In the genomic region with DNA sequence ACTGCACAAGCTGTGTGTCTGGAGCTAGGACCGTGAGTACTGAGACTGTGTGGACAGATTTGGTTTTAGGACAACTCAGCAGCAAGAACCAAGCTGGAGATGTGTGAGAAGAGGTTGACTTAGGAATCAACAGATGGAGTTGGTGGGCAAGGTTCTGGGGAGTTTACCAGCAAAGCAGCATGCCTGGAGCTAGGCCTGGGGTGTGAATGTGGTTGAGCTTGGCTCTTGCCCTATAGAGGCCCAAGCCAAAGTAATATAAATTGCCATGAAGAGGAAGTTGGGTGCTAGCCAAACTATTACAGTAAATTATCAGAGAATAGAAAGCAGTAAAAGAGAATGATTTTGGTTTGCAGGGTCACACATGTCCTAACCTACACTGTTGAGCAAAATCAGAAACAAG, we compare ENCODE assay signal across 18 mouse cellular contexts.
"Had no signal": no experiment of that assay in that cellular context is flagged by ENCODE, and none has a peak within 500 bp of the region (broad histone marks: within the 10 kb centered on the region; RNA-seq: fewer than 3 reads in every experiment).

No protein-coding gene starts in this region.

- ATAC-seq: liver, embryonic 12.5 days had no signal

- H3K36me3 ChIP-seq: limb, embryonic 10.5 days; limb, embryonic 13.5 days; liver, embryonic 12.5 days; liver, embryonic 15.5 days; lung, embryonic 15.5 days; stomach, embryonic 15.5 days had no signal

- H3K4me3 ChIP-seq: layer of hippocampus, adult 2 months; limb, embryonic 10.5 days; limb, embryonic 13.5 days; liver, embryonic 12.5 days; liver, embryonic 15.5 days; lung, embryonic 15.5 days; stomach, embryonic 15.5 days had no signal

- H3K27me3 ChIP-seq: limb, embryonic 13.5 days; liver, embryonic 12.5 days; liver, embryonic 15.5 days; lung, embryonic 15.5 days; stomach, embryonic 15.5 days had no signal

- H3K9me3 ChIP-seq: limb, embryonic 10.5 days; limb, embryonic 13.5 days; liver, embryonic 12.5 days; liver, embryonic 15.5 days; lung, embryonic 15.5 days; stomach, embryonic 15.5 days had no signal

- H3K4me2 ChIP-seq: limb, embryonic 13.5 days; liver, embryonic 12.5 days; liver, embryonic 15.5 days; lung, embryonic 15.5 days; midbrain, embryonic 11.5 days; stomach, embryonic 15.5 days had no signal

- H3K27ac ChIP-seq: layer of hippocampus, adult 2 months; limb, embryonic 10.5 days; limb, embryonic 13.5 days; liver, embryonic 12.5 days; liver, embryonic 15.5 days; lung, embryonic 15.5 days; stomach, embryonic 15.5 days had no signal

- DNase-seq: kidney, postnatal 25 days; layer of hippocampus, adult 9-11 months; liver; lung, adult 18-20 months; lung, postnatal 10 days; lung, postnatal 36 days; midbrain, embryonic 14.5 days; right cerebral cortex, postnatal 14 days; right cerebral cortex, postnatal 4 days; thymus, postnatal 25 days had no signal

- H3K9ac ChIP-seq: limb, embryonic 13.5 days; liver, embryonic 12.5 days; liver, embryonic 15.5 days; lung, embryonic 15.5 days; stomach, embryonic 15.5 days had no signal

- H3K4me1 ChIP-seq: limb, embryonic 10.5 days; limb, embryonic 13.5 days; liver, embryonic 12.5 days; liver, embryonic 15.5 days; lung, embryonic 15.5 days; stomach, embryonic 15.5 days had no signal
